Mouse (Mus musculus) sigmoid colon, adult 10 weeks (tissue): Measurements from ENCODE around the gene Olfr724. TPM values are rescaled to one million over a fixed set of nuclear protein-coding genes. Genes with fewer than 3 reads are reported as not detected.

ENCODE experiments used
- polyA plus RNA-seq: library from polyadenylated mRNA; stranded (reverse); fragments of 350-450 nt; fragmentation: Illumina TruSeq; extraction: RNeasy Lipid Tissue Mini Kit (QIAGEN cat#74804); gene quantifications from one replicate; pipeline ENCODE4 v1.2.3, GENCODE M21; 2014; ENCODE audit warnings: low read depth, low replicate concordance

Gene Olfr724
- polyA plus RNA-seq, result not detected

GRCm38 (mm10) chr14:49963174-49963573 is at the start of gene Olfr724:
TSS of gene Olfr724 (minus strand) at chr14:49963274.

GRCm38 (mm10) chr14:49931687-49932086 is 31.4 kb downstream of the Olfr724 start, which contains the start of gene Olfr723:
TSS of gene Olfr723 (minus strand) at chr14:49931787.

Other genes starting within 250 kb of the Olfr724 start
- 8.5 TPM for gene Armh4, start 179.9 kb downstream of the Olfr724 start, polyA plus RNA-seq
- not detected for gene Olfr722, start 61.3 kb downstream of the Olfr724 start, polyA plus RNA-seq
- not detected for gene Olfr723, start 31.5 kb downstream of the Olfr724 start, polyA plus RNA-seq
- not detected for gene Olfr725, start 77.1 kb upstream of the Olfr724 start, polyA plus RNA-seq
- gene Olfr726, start 127.7 kb upstream of the Olfr724 start, polyA plus RNA-seq, result not detected
- not detected for gene Olfr727, start 159.9 kb upstream of the Olfr724 start, polyA plus RNA-seq
- not detected for gene Olfr728, start 179.4 kb upstream of the Olfr724 start, polyA plus RNA-seq
- not detected for gene Olfr729, start 189.6 kb upstream of the Olfr724 start, polyA plus RNA-seq
- not detected for gene Olfr730, start 224.9 kb upstream of the Olfr724 start, polyA plus RNA-seq